ENCODE assay signal across 8 mouse cellular contexts in genomic region chr2:74762522-74763244, GRCm38 (mm10). TPM values are rescaled to one million over a fixed set of nuclear protein-coding genes. Genes with fewer than 3 reads are reported as not detected.
A peak's percentile ranks its signal among the peaks of the same experiment; 100 is the strongest.
DNase-seq lines count a peak whose midpoint lies in the region; ATAC-seq and TF ChIP-seq lines count a peak whose summit lies in the region.

Gene Hoxd1, plus strand, starts transcription at chr2:74762980.

- H3K4me2 ChIP-seq in lung, embryonic 16.5 days (ENCODE audit: low read depth, low read length), result peak within 1 kb of the TSS; percentile 88
- peak within 1 kb of the TSS; percentile 70 for H3K4me2 ChIP-seq in heart, postnatal 0 days (ENCODE audit: low read depth, low read length)
- H3K4me2 ChIP-seq in neural tube, embryonic 12.5 days (replicated peaks), result peak within 1 kb of the TSS; percentile 99

- no peaks in the 10 kb centered on the region for H3K9me3 ChIP-seq in lung, embryonic 16.5 days (ENCODE audit: control insufficient read depth, low read length)
- no peaks in the 10 kb centered on the region for H3K9me3 ChIP-seq in heart, postnatal 0 days (replicated peaks; ENCODE audit: control insufficient read depth, low read length)
- no peaks in the 10 kb centered on the region for H3K9me3 ChIP-seq in neural tube, embryonic 12.5 days

- no peak within 1 kb of the TSS for H3K9ac ChIP-seq in lung, embryonic 16.5 days (ENCODE audit: low read length)
- H3K9ac ChIP-seq in heart, postnatal 0 days (replicated peaks; ENCODE audit: low read depth, low read length), result no peak within 1 kb of the TSS
- peak within 1 kb of the TSS; percentile 65 for H3K9ac ChIP-seq in neural tube, embryonic 12.5 days

- no peak for TF ChIP-seq CTCF in heart, postnatal 0 days (IDR thresholded peaks at IDR 0.05; ENCODE audit: low read depth)

- H3K4me1 ChIP-seq in lung, embryonic 16.5 days (replicated peaks; ENCODE audit: control insufficient read depth, insufficient read depth, low read length), result peaks cover 12% of the 10 kb centered on the region
- H3K4me1 ChIP-seq in heart, postnatal 0 days (ENCODE audit: control insufficient read depth, insufficient read depth), result peaks cover 11% of the 10 kb centered on the region
- peaks cover 20% of the 10 kb centered on the region for H3K4me1 ChIP-seq in neural tube, embryonic 12.5 days

- H3K4me3 ChIP-seq in lung, embryonic 16.5 days (ENCODE audit: low read length), result peak within 1 kb of the TSS; percentile 54
- peak within 1 kb of the TSS; percentile 51 for H3K4me3 ChIP-seq in heart, postnatal 0 days (ENCODE audit: low read depth, low read length)
- H3K4me3 ChIP-seq in neural tube, embryonic 12.5 days, result peak within 1 kb of the TSS; percentile 60

- no peak for TF ChIP-seq EP300 in heart, postnatal 0 days (IDR thresholded peaks at IDR 0.05; ENCODE audit: low read depth)

- peak; percentile 74 for ATAC-seq in lung, embryonic 16.5 days (ENCODE audit: low read depth)
- ATAC-seq in common myeloid progenitor, adult 5-6 weeks (replicated peaks; ENCODE audit: low read depth, poor library complexity, severe bottlenecking), result peak; percentile 50; the same call in 1 of the 2 replicates
- ATAC-seq in heart, postnatal 0 days (ENCODE audit: insufficient read depth, low read depth), result no peak
- peak; percentile 86 for ATAC-seq in neural tube, embryonic 12.5 days (ENCODE audit: low FRiP score, low read depth)
- ATAC-seq in inflammation-experienced regulatory T-cells, adult 6 months, result no peak

- DNase-seq in lung, postnatal 14 days, result no peak
- DNase-seq in heart, postnatal 0 days (ENCODE audit: low spot score), result no peak
- DNase-seq in kidney, postnatal 36 days, result peak; percentile 65 to 76
- no peak for DNase-seq in left cerebral cortex, adult 11 months (ENCODE audit: low spot score)

- under 1% methylated on average over 57 of the region's 61 CpGs for WGBS in lung, embryonic 16.5 days
- WGBS in heart, postnatal 0 days, result 2% methylated on average over 52 of the region's 61 CpGs
- WGBS in neural tube, embryonic 12.5 days, result under 1% methylated on average over 61 of the region's 61 CpGs

- no peak within 1 kb of the TSS for H3K27ac ChIP-seq in lung, embryonic 16.5 days (ENCODE audit: low read length)
- no peak within 1 kb of the TSS for H3K27ac ChIP-seq in heart, postnatal 0 days (ENCODE audit: low read depth)
- no peak within 1 kb of the TSS for H3K27ac ChIP-seq in neural tube, embryonic 12.5 days

- peaks cover 82% of the 10 kb centered on the region for H3K27me3 ChIP-seq in lung, embryonic 16.5 days (ENCODE audit: control insufficient read depth, insufficient read depth, low read depth, low read length)
- H3K27me3 ChIP-seq in heart, postnatal 0 days (ENCODE audit: control insufficient read depth, insufficient read depth, low read length), result peaks cover 81% of the 10 kb centered on the region
- H3K27me3 ChIP-seq in neural tube, embryonic 12.5 days (replicated peaks), result peaks cover 22% of the 10 kb centered on the region

- no peaks in the 10 kb centered on the region for H3K36me3 ChIP-seq in lung, embryonic 16.5 days (ENCODE audit: control insufficient read depth, insufficient read depth, low read length)
- no peaks in the 10 kb centered on the region for H3K36me3 ChIP-seq in heart, postnatal 0 days (replicated peaks; ENCODE audit: control insufficient read depth, insufficient read depth, low read length)
- H3K36me3 ChIP-seq in neural tube, embryonic 12.5 days, result no peaks in the 10 kb centered on the region

RNA-seq across cellular contexts. Expression of gene Hoxd1, which starts in this region (rescaled TPM):
- not detected in 2 replicates for polyA plus RNA-seq in lung, embryonic 16.5 days (2015; fragmentation: Nextera tagmentation; extraction: Ambion mirVana)
- not detected in 2 replicates for total RNA-seq in common myeloid progenitor, adult 5-6 weeks (2017)
- not detected in 2 replicates for total RNA-seq in heart, postnatal 0 days (2014; rRNA removed; ENCODE audit: low replicate concordance)
- polyA plus RNA-seq in heart, postnatal 0 days (2015; fragmentation: Nextera tagmentation; extraction: Ambion mirVana), result not detected in 2 replicates
- polyA plus RNA-seq in neural tube, embryonic 12.5 days (2016; fragmentation: Nextera tagmentation; extraction: Ambion mirVana), result 6.8 and 7.8 TPM in 2 replicates
- not detected for polyA plus RNA-seq in inflammation-experienced regulatory T-cells, adult 6 months (2017; shearing (Covaris generic))

Comparison
In these comparisons a context has a peak if more than half of its experiments do, and no peak if none do; other contexts are left out.
1. Peak in ATAC-seq, H3K4me3 ChIP-seq and H3K4me2 ChIP-seq in lung, embryonic 16.5 days; RNA of the gene not detected or under 1 TPM.
2. Peak in ATAC-seq in common myeloid progenitor, adult 5-6 weeks; RNA of the gene not detected or under 1 TPM.
3. DNase-seq: peak in kidney, postnatal 36 days (2 of 2); none in lung, postnatal 14 days (single experiment), heart, postnatal 0 days (single experiment) and left cerebral cortex, adult 11 months (single experiment).
4. Peak in every context shown above with its lines, with median percentiles within 50 percentile points of each other: H3K4me2 ChIP-seq and H3K4me3 ChIP-seq.